Mouse (Mus musculus) heart, embryonic 13.5 days (tissue): ENCODE measurements around the gene Gpr26. TPM values are rescaled to one million over a fixed set of nuclear protein-coding genes. Genes with fewer than 3 reads are reported as not detected.

Experiments used
- ATAC-seq: fragments of 200-750 bp; cut with Nextera tagmentation; 2 replicates; pipeline ENCODE4 v1.8.0; 2017; ENCODE audit warnings: moderate TSS enrichment; ENCODE audit not compliant: insufficient number of reproducible peaks, low FRiP score, low TSS enrichment; ENCODE audit errors: extremely low read depth
- H3K27ac ChIP-seq: fragments of 300-500 bp; sonication (generic); replicated peaks from 2 replicates; pipeline ENCODE4 v1.5.1; 2015; ENCODE audit warnings: moderate library complexity, mild to moderate bottlenecking, inconsistent platforms
- H3K27me3 ChIP-seq: fragments of 300-500 bp; sonication (generic); replicated peaks from 2 replicates; pipeline ENCODE4 v1.6.1; 2015; ENCODE audit warnings: mild to moderate bottlenecking, inconsistent platforms
- H3K36me3 ChIP-seq: fragments of 300-500 bp; sonication (generic); 2 replicates; pipeline ENCODE4 v1.6.1; 2015; ENCODE audit warnings: mild to moderate bottlenecking, inconsistent platforms
- H3K4me1 ChIP-seq: fragments of 300-500 bp; sonication (generic); 2 replicates; pipeline ENCODE4 v1.6.1; 2015; ENCODE audit warnings: inconsistent platforms
- H3K4me2 ChIP-seq: fragments of 300-500 bp; sonication (generic); 2 replicates; pipeline ENCODE4 v1.6.1; 2015; ENCODE audit warnings: inconsistent platforms, mild to moderate bottlenecking, moderate library complexity
- H3K4me3 ChIP-seq: fragments of 300-500 bp; sonication (generic); 2 replicates; pipeline ENCODE4 v1.5.1; 2015; ENCODE audit warnings: moderate library complexity, mild to moderate bottlenecking, inconsistent platforms
- H3K9ac ChIP-seq: fragments of 300-500 bp; sonication (generic); 2 replicates; pipeline ENCODE4 v1.6.1; 2015; ENCODE audit warnings: inconsistent platforms, mild to moderate bottlenecking, moderate library complexity
- H3K9me3 ChIP-seq: fragments of 300-500 bp; sonication (generic); 2 replicates; pipeline ENCODE4 v1.6.1; 2016; ENCODE audit warnings: inconsistent platforms
- WGBS: fragments of 180-500 bp; shearing (Covaris S2); methylation state at CpG from one replicate; pipeline ENCODE4 v1.1.7; 2015; ENCODE audit warnings: mixed read lengths; 5-methylcytosine and 5-hydroxymethylcytosine counted together
- polyA plus RNA-seq: library from polyadenylated mRNA; unstranded; fragments of >200 nt; fragmentation: Nextera tagmentation; extraction: Ambion mirVana; gene quantifications from 2 replicates; pipeline ENCODE4 v1.2.1, GENCODE M21; 2015

The Gpr26 gene
- polyA plus RNA-seq, 1 experiment from 2014 or later = not detected

- H3K9ac ChIP-seq = no peak overlapping the region
- no peak overlapping the region for H3K4me2 ChIP-seq
- ATAC-seq = no peak
- no peaks in the 10 kb centered on the region for H3K4me1 ChIP-seq
- whole genome bisulfite sequencing = 84% methylated on average over 11 of the region's 11 CpGs
- no peaks in the 10 kb centered on the region; the same call in 1 of the 2 replicates for H3K27me3 ChIP-seq
- H3K27ac ChIP-seq = no peak overlapping the region
- no peaks in the 10 kb centered on the region for H3K36me3 ChIP-seq
- H3K9me3 ChIP-seq = no peaks in the 10 kb centered on the region
- no peak overlapping the region for H3K4me3 ChIP-seq
Observed at GRCm38 (mm10) chr7:131978609-131979008, 12.3 kb downstream of the Gpr26 start.

- no peak overlapping the region for H3K4me3 ChIP-seq
- H3K36me3 ChIP-seq = no peaks in the 10 kb centered on the region
- ATAC-seq = no peak
- WGBS = 11% methylated on average over 6 of the region's 6 CpGs
- no peak overlapping the region for H3K9ac ChIP-seq
- no peak overlapping the region for H3K27ac ChIP-seq
- no peaks in the 10 kb centered on the region for H3K27me3 ChIP-seq
- no peaks in the 10 kb centered on the region for H3K4me1 ChIP-seq
- H3K4me2 ChIP-seq = no peak overlapping the region
- no peaks in the 10 kb centered on the region for H3K9me3 ChIP-seq
Observed at GRCm38 (mm10) chr7:131989056-131989455, 22.8 kb downstream of the Gpr26 start.

- no peak overlapping the region for H3K9ac ChIP-seq
- H3K4me1 ChIP-seq = no peaks in the 10 kb centered on the region
- 46% methylated on average over 1 of the region's 1 CpGs for WGBS
- no peak overlapping the region for H3K4me3 ChIP-seq
- no peaks in the 10 kb centered on the region for H3K27me3 ChIP-seq
- H3K36me3 ChIP-seq = no peaks in the 10 kb centered on the region
- ATAC-seq = no peak
- H3K9me3 ChIP-seq = no peaks in the 10 kb centered on the region
- H3K27ac ChIP-seq = no peak overlapping the region
- H3K4me2 ChIP-seq = no peak overlapping the region
Observed at GRCm38 (mm10) chr7:131992226-131992625, 26.0 kb downstream of the Gpr26 start.

- no peak for ATAC-seq
- Histone ChIP-seq H3K9me3 (no peaks in the 10 kb centered on the region), H3K27ac (no peak overlapping the region), H3K4me1 (no peaks in the 10 kb centered on the region), H3K4me2 (no peak overlapping the region), H3K9ac (no peak overlapping the region), H3K4me3 (no peak overlapping the region), H3K27me3 (no peaks in the 10 kb centered on the region), H3K36me3 (no peaks in the 10 kb centered on the region)
- 66% methylated on average over 3 of the region's 3 CpGs for WGBS
Observed at GRCm38 (mm10) chr7:131992873-131993272, 26.6 kb downstream of the Gpr26 start.

GRCm38 (mm10) chr7:132005996-132006696 is 39.9 kb downstream of the Gpr26 start:
- H3K36me3 ChIP-seq = no peaks in the 10 kb centered on the region
- no peak overlapping the region for H3K4me2 ChIP-seq
- WGBS = 75% methylated on average over 14 of the region's 14 CpGs
- H3K27me3 ChIP-seq = no peaks in the 10 kb centered on the region
- H3K27ac ChIP-seq = no peak overlapping the region
- no peak for ATAC-seq
- H3K9ac ChIP-seq = no peak overlapping the region
- H3K4me3 ChIP-seq = no peak overlapping the region
- no peaks in the 10 kb centered on the region for H3K4me1 ChIP-seq
- H3K9me3 ChIP-seq = no peaks in the 10 kb centered on the region

GRCm38 (mm10) chr7:132009002-132009401 is 42.7 kb downstream of the Gpr26 start:
- no peak overlapping the region for H3K4me2 ChIP-seq
- H3K4me1 ChIP-seq = no peaks in the 10 kb centered on the region
- H3K27ac ChIP-seq = no peak overlapping the region
- H3K9me3 ChIP-seq = no peaks in the 10 kb centered on the region
- H3K4me3 ChIP-seq = no peak overlapping the region
- no peaks in the 10 kb centered on the region for H3K27me3 ChIP-seq
- H3K36me3 ChIP-seq = no peaks in the 10 kb centered on the region
- WGBS = 71% methylated on average over 7 of the region's 7 CpGs
- no peak; the same call in 1 of the 2 replicates for ATAC-seq
- H3K9ac ChIP-seq = no peak overlapping the region

GRCm38 (mm10) chr7:132012969-132013679 is 46.9 kb downstream of the Gpr26 start:
- no peaks in the 10 kb centered on the region for H3K36me3 ChIP-seq
- WGBS = 24% methylated on average over 1 of the region's 1 CpGs
- no peak overlapping the region for H3K4me2 ChIP-seq
- H3K27ac ChIP-seq = no peak overlapping the region
- ATAC-seq = no peak
- H3K27me3 ChIP-seq = no peaks in the 10 kb centered on the region
- H3K4me3 ChIP-seq = no peak overlapping the region
- no peak overlapping the region for H3K9ac ChIP-seq
- no peaks in the 10 kb centered on the region for H3K4me1 ChIP-seq
- no peaks in the 10 kb centered on the region for H3K9me3 ChIP-seq

GRCm38 (mm10) chr7:132013970-132014369 is 47.7 kb downstream of the Gpr26 start:
- Histone ChIP-seq H3K27me3 (no peaks in the 10 kb centered on the region), H3K9ac (no peak overlapping the region), H3K9me3 (no peaks in the 10 kb centered on the region), H3K4me1 (no peaks in the 10 kb centered on the region), H3K4me3 (no peak overlapping the region), H3K27ac (no peak overlapping the region), H3K4me2 (no peak overlapping the region), H3K36me3 (no peaks in the 10 kb centered on the region)
- ATAC-seq = no peak
- WGBS = 63% methylated on average over 5 of the region's 5 CpGs

GRCm38 (mm10) chr7:132015193-132015592 is 48.9 kb downstream of the Gpr26 start:
- H3K27ac ChIP-seq = no peak overlapping the region
- H3K4me3 ChIP-seq = no peak overlapping the region
- H3K36me3 ChIP-seq = no peaks in the 10 kb centered on the region
- no peak for ATAC-seq
- no peak overlapping the region for H3K9ac ChIP-seq
- H3K27me3 ChIP-seq = no peaks in the 10 kb centered on the region
- H3K4me1 ChIP-seq = no peaks in the 10 kb centered on the region
- H3K4me2 ChIP-seq = no peak overlapping the region
- WGBS = 14% methylated on average over 3 of the region's 3 CpGs
- H3K9me3 ChIP-seq = no peaks in the 10 kb centered on the region

- ATAC-seq = no peak
- Histone ChIP-seq H3K4me1 (no peaks in the 10 kb centered on the region), H3K27me3 (no peaks in the 10 kb centered on the region), H3K9ac (no peak overlapping the region), H3K27ac (no peak overlapping the region), H3K9me3 (no peaks in the 10 kb centered on the region), H3K36me3 (no peaks in the 10 kb centered on the region), H3K4me2 (no peak overlapping the region), H3K4me3 (no peak overlapping the region)
- 64% methylated on average over 3 of the region's 3 CpGs for WGBS
Observed at GRCm38 (mm10) chr7:132015933-132016332, 49.7 kb downstream of the Gpr26 start.

GRCm38 (mm10) chr7:132025591-132025990 is 59.3 kb downstream of the Gpr26 start:
- 49% methylated on average over 6 of the region's 6 CpGs for WGBS
- no peak for ATAC-seq
- Histone ChIP-seq H3K27me3 (peaks cover 25% of the 10 kb centered on the region), H3K9ac (no peak overlapping the region), H3K4me3 (no peak overlapping the region), H3K4me2 (no peak overlapping the region), H3K9me3 (no peaks in the 10 kb centered on the region), H3K36me3 (no peaks in the 10 kb centered on the region), H3K27ac (no peak overlapping the region), H3K4me1 (no peaks in the 10 kb centered on the region)

GRCm38 (mm10) chr7:132026671-132027070 is 60.4 kb downstream of the Gpr26 start:
- ATAC-seq = no peak
- H3K27ac ChIP-seq = no peak overlapping the region
- H3K9me3 ChIP-seq = no peaks in the 10 kb centered on the region
- H3K4me3 ChIP-seq = no peak overlapping the region
- no peaks in the 10 kb centered on the region for H3K36me3 ChIP-seq
- peaks cover 31% of the 10 kb centered on the region for H3K27me3 ChIP-seq
- no peak overlapping the region for H3K4me2 ChIP-seq
- WGBS = 50% methylated on average over 6 of the region's 6 CpGs
- H3K4me1 ChIP-seq = no peaks in the 10 kb centered on the region
- no peak overlapping the region for H3K9ac ChIP-seq
